Mouse (Mus musculus) spleen, postnatal 36 days (tissue): Measurements from ENCODE around the gene Gm10719.
"Not testable (repeated sequence)": the region's sequence is repeated elsewhere in the genome, so short reads cannot be mapped to it uniquely, and the experiment has no call there.

ENCODE experiments used
- DNase-seq, 2 experiments: peaks; one replicate each; pipeline ENCODE4 v3.0.0; 2022; ENCODE audit warnings: low spot score in 2 of 2, mixed read lengths in 1 of 2

Gene Gm10719

DNA sequence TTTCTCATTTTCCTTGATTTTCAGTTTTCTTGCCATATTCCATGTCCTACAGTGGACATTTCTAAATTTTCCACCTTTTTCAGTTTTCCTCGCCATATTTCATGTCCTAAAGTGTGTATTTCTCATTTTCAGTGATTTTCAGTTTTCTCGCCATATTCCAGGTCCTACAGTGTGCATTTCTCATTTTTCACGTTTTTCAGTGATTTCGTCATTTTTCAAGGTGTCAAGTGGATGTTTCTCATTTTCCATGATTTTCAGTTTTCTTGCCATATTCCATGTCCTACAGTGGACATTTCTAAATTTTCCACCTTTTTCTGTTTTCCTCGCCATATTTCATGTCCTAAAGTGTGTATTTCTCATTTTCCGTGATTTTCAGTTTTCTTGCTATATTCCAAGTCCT, 8.4 kb downstream of the Gm10719 start:
- DNase-seq: peak; percentile 88 to 91

DNA sequence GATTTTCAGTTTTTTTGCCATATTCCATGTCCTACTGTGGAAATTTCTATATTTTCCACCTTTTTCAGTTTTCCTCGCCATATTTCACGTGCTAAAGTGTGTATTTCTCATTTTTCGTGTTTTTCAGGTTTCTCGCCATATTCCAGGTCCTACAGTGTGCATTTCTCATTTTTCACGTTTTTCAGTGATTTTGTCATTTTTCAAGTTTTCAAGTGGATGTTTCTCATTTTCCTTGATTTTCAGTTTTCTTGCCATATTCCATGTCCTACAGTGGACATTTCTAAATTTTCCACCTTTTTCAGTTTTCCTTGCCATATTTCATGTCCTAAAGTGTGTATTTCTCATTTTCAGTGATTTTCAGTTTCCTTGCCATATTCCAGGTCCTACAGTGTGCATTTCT, 8.9 kb downstream of the Gm10719 start:
- not testable (repeated sequence) for DNase-seq

DNA sequence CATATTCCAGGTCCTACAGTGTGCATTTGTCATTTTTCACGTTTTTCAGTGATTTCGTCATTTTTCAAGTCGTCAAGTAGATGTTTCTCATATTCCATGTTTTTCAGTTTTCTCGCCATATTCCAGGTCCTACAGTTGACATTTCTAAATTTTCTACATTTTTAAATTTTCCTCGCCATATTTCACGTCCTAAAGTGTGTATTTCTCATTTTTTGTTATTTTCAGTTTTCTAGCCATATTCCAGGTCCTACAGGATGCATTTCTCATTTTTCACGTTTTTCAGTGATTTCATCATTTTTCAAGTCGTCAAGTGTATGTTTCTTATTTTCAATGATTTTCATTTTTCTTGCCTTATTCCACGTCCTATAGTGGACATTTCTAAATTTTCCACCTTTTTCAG, 9.5 kb downstream of the Gm10719 start:
- not testable (repeated sequence) for DNase-seq

DNA sequence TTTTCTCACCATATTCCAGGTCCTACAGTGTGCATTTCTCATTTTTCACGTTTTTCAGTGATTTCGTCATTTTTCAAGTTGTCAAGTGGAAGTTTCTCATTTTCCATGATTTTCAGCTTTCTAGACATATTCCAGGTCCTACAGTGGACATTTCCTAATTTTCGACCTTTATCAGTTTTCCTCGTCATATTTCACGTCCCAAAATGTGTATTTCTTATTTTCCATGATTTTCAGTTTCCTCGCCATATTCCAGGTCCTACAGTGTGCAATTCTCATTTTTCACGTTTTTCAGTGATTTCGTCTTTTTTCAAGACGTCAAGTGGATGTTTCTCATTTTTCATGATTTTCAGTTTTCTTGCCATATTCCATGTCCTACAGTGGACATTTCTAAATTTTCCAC, 10.0 kb downstream of the Gm10719 start:
- DNase-seq: not testable (repeated sequence)

DNA sequence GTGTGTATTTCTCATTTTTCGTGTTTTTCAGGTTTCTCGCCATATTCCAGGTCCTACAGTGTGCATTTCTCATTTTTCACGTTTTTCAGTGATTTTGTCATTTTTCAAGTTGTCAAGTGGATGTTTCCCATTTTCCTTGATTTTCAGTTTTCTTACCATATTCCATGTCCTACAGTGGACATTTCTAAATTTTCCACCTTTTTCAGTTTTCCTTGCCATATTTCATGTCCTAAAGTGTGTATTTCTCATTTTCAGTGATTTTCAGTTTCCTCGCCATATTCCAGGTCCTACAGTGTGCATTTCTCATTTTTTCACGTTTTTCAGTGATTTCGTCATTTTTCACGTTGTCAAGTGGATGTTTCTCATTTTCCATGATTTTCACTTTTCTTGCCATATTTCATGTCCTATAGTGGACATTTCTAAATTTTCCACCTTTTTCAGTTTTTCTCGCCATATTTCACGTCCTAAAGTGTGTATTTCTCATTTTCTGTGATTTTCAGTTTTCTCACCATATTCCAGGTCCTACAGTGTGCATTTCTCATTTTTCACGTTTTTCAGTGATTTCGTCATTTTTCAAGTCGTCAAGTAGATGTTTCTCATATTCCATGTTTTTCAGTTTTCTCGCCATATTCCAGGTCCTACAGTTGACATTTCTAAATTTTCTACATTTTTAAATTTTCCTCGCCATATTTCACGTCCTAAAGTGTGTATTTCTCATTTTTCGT, 12.2 kb downstream of the Gm10719 start:
- DNase-seq: peak; percentile 66 to 73

DNA sequence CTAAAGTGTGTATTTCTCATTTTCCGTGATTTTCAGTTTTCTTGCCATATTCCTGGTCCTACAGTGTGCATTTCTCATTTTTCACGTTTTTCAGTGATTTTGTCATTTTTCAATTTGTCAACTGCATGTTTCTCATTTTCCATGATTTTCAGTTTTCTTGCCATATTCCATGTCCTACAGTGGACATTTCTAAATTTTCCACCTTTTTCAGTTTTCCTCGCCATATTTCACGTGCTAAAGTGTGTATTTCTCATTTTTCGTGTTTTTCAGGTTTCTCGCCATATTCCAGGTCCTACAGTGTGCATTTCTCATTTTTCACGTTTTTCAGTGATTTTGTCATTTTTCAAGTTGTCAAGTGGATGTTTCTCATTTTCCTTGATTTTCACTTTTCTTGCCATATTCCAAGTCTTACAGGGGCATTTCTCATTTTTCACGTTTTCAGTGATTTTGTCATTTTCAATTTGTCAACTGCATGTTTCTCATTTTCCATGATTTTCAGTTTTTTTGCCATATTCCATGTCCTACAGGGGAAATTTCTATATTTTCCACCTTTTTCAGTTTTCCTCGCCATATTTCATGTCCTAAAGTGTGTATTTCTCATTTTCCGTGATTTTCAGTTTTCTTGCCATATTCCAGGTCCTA, 13.6 kb downstream of the Gm10719 start:
- DNase-seq: not testable (repeated sequence)

DNA sequence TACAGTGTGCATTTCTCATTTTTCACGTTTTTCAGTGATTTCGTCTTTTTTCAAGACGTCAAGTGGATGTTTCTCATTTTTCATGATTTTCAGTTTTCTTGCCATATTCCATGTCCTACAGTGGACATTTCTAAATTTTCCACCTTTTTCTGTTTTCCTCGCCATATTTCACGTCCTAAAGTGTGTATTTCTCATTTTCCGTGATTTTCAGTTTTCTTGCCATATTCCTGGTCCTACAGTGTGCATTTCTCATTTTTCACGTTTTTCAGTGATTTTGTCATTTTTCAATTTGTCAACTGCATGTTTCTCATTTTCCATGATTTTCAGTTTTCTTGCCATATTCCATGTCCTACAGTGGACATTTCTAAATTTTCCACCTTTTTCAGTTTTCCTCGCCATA, 17.1 kb downstream of the Gm10719 start, which contains the start of gene Gm17535:
Gene Gm17535, plus strand, starts transcription at position 301 of the 400 bp plus-strand sequence.
- DNase-seq: not testable (repeated sequence)

DNA sequence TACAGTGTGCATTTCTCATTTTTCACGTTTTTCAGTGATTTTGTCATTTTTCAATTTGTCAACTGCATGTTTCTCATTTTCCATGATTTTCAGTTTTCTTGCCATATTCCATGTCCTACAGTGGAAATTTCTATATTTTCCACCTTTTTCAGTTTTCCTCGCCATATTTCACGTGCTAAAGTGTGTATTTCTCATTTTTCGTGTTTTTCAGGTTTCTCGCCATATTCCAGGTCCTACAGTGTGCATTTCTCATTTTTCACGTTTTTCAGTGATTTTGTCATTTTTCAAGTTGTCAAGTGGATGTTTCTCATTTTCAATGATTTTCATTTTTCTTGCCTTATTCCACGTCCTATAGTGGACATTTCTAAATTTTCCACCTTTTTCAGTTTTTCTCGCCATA, 19.4 kb downstream of the Gm10719 start, which contains the start of gene Gm10715:
Gene Gm10715, plus strand, starts transcription at position 301 of the 400 bp plus-strand sequence.
- DNase-seq: not testable (repeated sequence)

DNA sequence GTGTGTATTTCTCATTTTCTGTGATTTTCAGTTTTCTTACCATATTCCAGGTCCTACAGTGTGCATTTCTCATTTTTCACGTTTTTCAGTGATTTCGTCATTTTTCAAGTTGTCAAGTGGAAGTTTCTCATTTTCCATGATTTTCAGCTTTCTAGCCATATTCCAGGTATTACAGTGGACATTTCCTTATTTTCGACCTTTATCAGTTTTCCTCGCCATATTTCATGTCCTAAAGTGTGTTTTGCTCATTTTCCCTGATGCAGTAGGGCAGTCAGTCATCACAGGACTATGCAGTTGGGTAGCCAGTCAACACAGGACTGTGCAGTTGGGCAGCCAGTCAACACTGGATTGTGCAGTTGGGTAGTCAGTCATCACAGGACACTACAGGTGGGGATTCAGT, 21.0 kb downstream of the Gm10719 start:
- not testable (repeated sequence) for DNase-seq
